Mouse (Mus musculus): ENCODE data around the gene Btbd11. TPM values are rescaled to one million over a fixed set of nuclear protein-coding genes. Genes with fewer than 3 reads are reported as not detected.

Gene Btbd11
- total and polyA plus RNA-seq, 3 experiments = 10.1 to 18.5 (median 15.4) TPM

- Histone ChIP-seq H3K27me3 (replicated peaks) (no peaks in the 10 kb centered on the region), H3K79me2 (replicated peaks; ENCODE audit: control insufficient read depth, extremely low read depth, insufficient read depth, poor library complexity, severe bottlenecking) (no peaks in the 10 kb centered on the region), H3K4me3 (replicated peaks in 1 of 3; ENCODE audit: low read depth in 2 of 3, low read length in 2 of 3, poor library complexity in 1 of 3) (no peak overlapping the region), H3K9me3 (replicated peaks; ENCODE audit: low read length) (peaks cover 4% of the 10 kb centered on the region), H3K9ac (ENCODE audit: insufficient read depth, low read depth) (no peak overlapping the region), H3K36me3 (replicated peaks in 1 of 2; ENCODE audit: control insufficient read depth in 1 of 2, insufficient read depth in 1 of 2, low read length in 1 of 2) (peaks cover 0 to 68% of the 10 kb centered on the region in 2 experiments), H3K27ac (ENCODE audit: insufficient read depth, low read depth) (no peak overlapping the region), H3K4me2 (ENCODE audit: insufficient read depth, low read depth, poor library complexity, severe bottlenecking) (no peak overlapping the region), H3K4me1 (ENCODE audit: control insufficient read depth in 1 of 2, insufficient read depth in 2 of 2) (no peaks in the 10 kb centered on the region)
- DNase-seq (ENCODE audit: extremely low read depth) = no peak
- TF ChIP-seq MXI1 (IDR thresholded peaks at IDR 0.05; ENCODE audit: low read depth, low read length) (no peak), CTCF (conservative IDR thresholded peaks at IDR 0.05 in 1 of 2, IDR thresholded peaks at IDR 0.05 in 1 of 2; ENCODE audit: low read depth in 2 of 2, low read length in 2 of 2) (no peak), E2F4 (IDR thresholded peaks at IDR 0.05; ENCODE audit: insufficient replicate concordance, low read depth, low read length) (no peak)
- in situ Hi-C loops (cut with MboI; ENCODE audit: low pct_ligation_motif_present, low pct_unique_long_range_greater_than_20kb, low sequenced_read_pairs) = no loop called here
- dilution Hi-C loops (cut with MboI; ENCODE audit: extremely low pct_ligation_motif_present, extremely low pct_unique_long_range_greater_than_20kb, low sequenced_read_pairs) = no loop called here
Measured at GRCm38 (mm10) chr10:85598093-85598599, 211.5 kb downstream of the Btbd11 start.

GRCm38 (mm10) chr10:85598603-85599542 is 212.3 kb downstream of the Btbd11 start:
- H3K9ac ChIP-seq (ENCODE audit: insufficient read depth, low read depth) = no peak overlapping the region
- no peak overlapping the region for H3K27ac ChIP-seq (ENCODE audit: insufficient read depth, low read depth)
- in situ Hi-C loops (cut with MboI; ENCODE audit: low pct_ligation_motif_present, low pct_unique_long_range_greater_than_20kb, low sequenced_read_pairs) = no loop called here
- no peaks in the 10 kb centered on the region for H3K79me2 ChIP-seq (replicated peaks; ENCODE audit: control insufficient read depth, extremely low read depth, insufficient read depth, poor library complexity, severe bottlenecking)
- no peaks in the 10 kb centered on the region for H3K4me1 ChIP-seq (ENCODE audit: control insufficient read depth in 1 of 2, insufficient read depth in 2 of 2)
- DNase-seq (ENCODE audit: extremely low read depth) = no peak
- H3K27me3 ChIP-seq (replicated peaks) = no peaks in the 10 kb centered on the region
- no peak overlapping the region for H3K4me2 ChIP-seq (ENCODE audit: insufficient read depth, low read depth, poor library complexity, severe bottlenecking)
- no peaks in the 10 kb centered on the region for H3K9me3 ChIP-seq (replicated peaks; ENCODE audit: low read length)
- TF ChIP-seq MEF2A (IDR thresholded peaks at IDR 0.05; ENCODE audit: borderline replicate concordance, low read depth, low read length) (no peak), MAZ (IDR thresholded peaks at IDR 0.05; ENCODE audit: low read depth, low read length) (no peak)
- dilution Hi-C loops (cut with MboI; ENCODE audit: extremely low pct_ligation_motif_present, extremely low pct_unique_long_range_greater_than_20kb, low sequenced_read_pairs) = no loop called here
- no peak overlapping the region for H3K4me3 ChIP-seq (replicated peaks in 1 of 3; ENCODE audit: low read depth in 2 of 3, low read length in 2 of 3, poor library complexity in 1 of 3)
- H3K36me3 ChIP-seq (replicated peaks in 1 of 2; ENCODE audit: control insufficient read depth in 1 of 2, insufficient read depth in 1 of 2, low read length in 1 of 2) = peaks cover 0 to 69% of the 10 kb centered on the region in 2 experiments

- TF ChIP-seq PAX5 (IDR thresholded peaks at IDR 0.05; ENCODE audit: low read length) (no peak), ZNF384 (IDR thresholded peaks at IDR 0.05; ENCODE audit: low read depth, low read length) (no peak), ELF1 (IDR thresholded peaks at IDR 0.05; ENCODE audit: low read depth, low read length) (no peak), JUN (IDR thresholded peaks at IDR 0.05; ENCODE audit: insufficient read depth, low read depth, low read length) (no peak), EP300 (IDR thresholded peaks at IDR 0.05; ENCODE audit: low read length) (no peak), ZC3H11A (IDR thresholded peaks at IDR 0.05; ENCODE audit: low read depth, low read length) (no peak), POLR2A (IDR thresholded peaks at IDR 0.05; ENCODE audit: low read depth, low read length) (no peak)
- H3K9me3 ChIP-seq (replicated peaks; ENCODE audit: low read length) = no peaks in the 10 kb centered on the region
- no peak for DNase-seq (ENCODE audit: extremely low read depth)
- H3K4me2 ChIP-seq (ENCODE audit: insufficient read depth, low read depth, poor library complexity, severe bottlenecking) = no peak overlapping the region
- no peaks in the 10 kb centered on the region for H3K4me1 ChIP-seq (ENCODE audit: control insufficient read depth in 1 of 2, insufficient read depth in 2 of 2)
- H3K9ac ChIP-seq (ENCODE audit: insufficient read depth, low read depth) = no peak overlapping the region
- H3K79me2 ChIP-seq (replicated peaks; ENCODE audit: control insufficient read depth, extremely low read depth, insufficient read depth, poor library complexity, severe bottlenecking) = no peaks in the 10 kb centered on the region
- no peak overlapping the region for H3K27ac ChIP-seq (ENCODE audit: insufficient read depth, low read depth)
- H3K36me3 ChIP-seq (replicated peaks in 1 of 2; ENCODE audit: control insufficient read depth in 1 of 2, insufficient read depth in 1 of 2, low read length in 1 of 2) = peaks cover 0 to 76% of the 10 kb centered on the region in 2 experiments
- in situ Hi-C loops (cut with MboI; ENCODE audit: low pct_ligation_motif_present, low pct_unique_long_range_greater_than_20kb, low sequenced_read_pairs) (no loop called here), dilution Hi-C loops (cut with MboI; ENCODE audit: extremely low pct_ligation_motif_present, extremely low pct_unique_long_range_greater_than_20kb, low sequenced_read_pairs) (no loop called here)
- no peak overlapping the region for H3K4me3 ChIP-seq (replicated peaks in 1 of 3; ENCODE audit: low read depth in 2 of 3, low read length in 2 of 3, poor library complexity in 1 of 3)
- no peaks in the 10 kb centered on the region for H3K27me3 ChIP-seq (replicated peaks)
Measured at GRCm38 (mm10) chr10:85602546-85602945, 215.9 kb downstream of the Btbd11 start.

Data from CH12.LX (cell line).